Mouse (Mus musculus) regulatory T cell (primary cell): ENCODE results near the gene Sh3bgrl2.

Experiments
- in situ Hi-C: fragments of 300-600 bp; cut with MboI, MseI; formaldehyde crosslinking; loops from one replicate; pipeline ENCODE4 v1.15.1; 2025; ENCODE audit warnings: high pct_unique_total_duplicates

Sh3bgrl2 gene

GRCm38 (mm10) chr9:83556780-83557771 lies 8.9 kb downstream of the Sh3bgrl2 start:
- in situ Hi-C loops, result no loop called here

GRCm38 (mm10) chr9:83560670-83561069 lies 12.5 kb downstream of the Sh3bgrl2 start:
- in situ Hi-C loops, result no loop called here

GRCm38 (mm10) chr9:83562889-83563288 lies 14.8 kb downstream of the Sh3bgrl2 start:
- in situ Hi-C loops, result no loop called here

- in situ Hi-C loops, result no loop called here
Measured at GRCm38 (mm10) chr9:83563808-83564549, 15.9 kb downstream of the Sh3bgrl2 start.

GRCm38 (mm10) chr9:83564934-83565652 lies 17.0 kb downstream of the Sh3bgrl2 start:
- in situ Hi-C loops, result no loop called here

- in situ Hi-C loops, result no loop called here
Measured at GRCm38 (mm10) chr9:83566141-83566540, 18.0 kb downstream of the Sh3bgrl2 start.

GRCm38 (mm10) chr9:83568125-83568524 lies 20.0 kb downstream of the Sh3bgrl2 start:
- in situ Hi-C loops, result no loop called here

GRCm38 (mm10) chr9:83568937-83569336 lies 20.8 kb downstream of the Sh3bgrl2 start:
- in situ Hi-C loops, result no loop called here

GRCm38 (mm10) chr9:83569898-83570297 lies 21.8 kb downstream of the Sh3bgrl2 start:
- in situ Hi-C loops, result no loop called here

GRCm38 (mm10) chr9:83571315-83571714 lies 23.2 kb downstream of the Sh3bgrl2 start:
- in situ Hi-C loops, result no loop called here

- in situ Hi-C loops, result no loop called here
Measured at GRCm38 (mm10) chr9:83572326-83572725, 24.2 kb downstream of the Sh3bgrl2 start.

- in situ Hi-C loops, result no loop called here
Measured at GRCm38 (mm10) chr9:83572870-83573269, 24.7 kb downstream of the Sh3bgrl2 start.

- in situ Hi-C loops, result no loop called here
Measured at GRCm38 (mm10) chr9:83573588-83573987, 25.5 kb downstream of the Sh3bgrl2 start.

- in situ Hi-C loops, result no loop called here
Measured at GRCm38 (mm10) chr9:83575403-83575802, 27.3 kb downstream of the Sh3bgrl2 start.

GRCm38 (mm10) chr9:83576018-83576688 lies 28.0 kb downstream of the Sh3bgrl2 start:
- in situ Hi-C loops, result no loop called here

- in situ Hi-C loops, result no loop called here
Measured at GRCm38 (mm10) chr9:83576689-83577057, 28.5 kb downstream of the Sh3bgrl2 start.

GRCm38 (mm10) chr9:83577260-83577659 lies 29.1 kb downstream of the Sh3bgrl2 start:
- in situ Hi-C loops, result no loop called here

- in situ Hi-C loops, result no loop called here
Measured at GRCm38 (mm10) chr9:83579049-83579448, 30.9 kb downstream of the Sh3bgrl2 start.

- in situ Hi-C loops, result no loop called here
Measured at GRCm38 (mm10) chr9:83582748-83583147, 34.6 kb downstream of the Sh3bgrl2 start.

GRCm38 (mm10) chr9:83586316-83587050 lies 38.4 kb downstream of the Sh3bgrl2 start:
- in situ Hi-C loops, result no loop called here

GRCm38 (mm10) chr9:83587116-83587515 lies 39.0 kb downstream of the Sh3bgrl2 start:
- in situ Hi-C loops, result no loop called here
